Mouse (Mus musculus): Measurements from ENCODE around the gene Spata7. TPM values are rescaled to one million over a fixed set of nuclear protein-coding genes. Genes with fewer than 3 reads are reported as not detected.

Spata7 gene
- total and polyA plus RNA-seq, 2 experiments = 0.43 to 3.5 TPM

- DNase-seq (ENCODE audit: extremely low read depth, low read depth, low spot score) = no peak
- Histone ChIP-seq H3K4me3 (ENCODE audit: insufficient read depth, low read depth, low read length) (no peak overlapping the region), H3K27ac (replicated peaks; ENCODE audit: insufficient read depth, low read depth, low read length) (no peak overlapping the region), H3K79me2 (ENCODE audit: control insufficient read depth, insufficient read depth, low read length) (no peaks in the 10 kb centered on the region), H3K27me3 (ENCODE audit: control insufficient read depth, insufficient read depth, low read length) (no peaks in the 10 kb centered on the region), H3K9ac (ENCODE audit: low read depth, low read length) (no peak overlapping the region), H3K4me1 (ENCODE audit: control insufficient read depth, insufficient read depth, low read length) (no peaks in the 10 kb centered on the region), H3K36me3 (ENCODE audit: control insufficient read depth, insufficient read depth, low read length) (peaks cover 31% of the 10 kb centered on the region)
- no peak for TF ChIP-seq POLR2A (IDR thresholded peaks at IDR 0.05; ENCODE audit: extremely low read depth, insufficient read depth, low read length)
- TF ChIP-seq CTCF (IDR thresholded peaks at IDR 0.05; ENCODE audit: low read depth, low read length) = no peak
- 82% methylated on average over 14 of the region's 14 CpGs for WGBS
Observed at GRCm38 (mm10) chr12:98677336-98677735, 49.4 kb downstream of the Spata7 start.

- H3K9ac ChIP-seq (ENCODE audit: low read depth, low read length) = no peak overlapping the region
- no peak for DNase-seq (ENCODE audit: extremely low read depth, low read depth, low spot score)
- TF ChIP-seq POLR2A (IDR thresholded peaks at IDR 0.05; ENCODE audit: extremely low read depth, insufficient read depth, low read length) = no peak
- no peak for TF ChIP-seq CTCF (IDR thresholded peaks at IDR 0.05; ENCODE audit: low read depth, low read length)
- H3K36me3 ChIP-seq (ENCODE audit: control insufficient read depth, insufficient read depth, low read length) = peaks cover 37% of the 10 kb centered on the region
- H3K27me3 ChIP-seq (ENCODE audit: control insufficient read depth, insufficient read depth, low read length) = no peaks in the 10 kb centered on the region
- H3K4me1 ChIP-seq (ENCODE audit: control insufficient read depth, insufficient read depth, low read length) = no peaks in the 10 kb centered on the region
- no peaks in the 10 kb centered on the region for H3K79me2 ChIP-seq (ENCODE audit: control insufficient read depth, insufficient read depth, low read length)
- 94% methylated on average over 15 of the region's 15 CpGs for WGBS
- H3K4me3 ChIP-seq (ENCODE audit: insufficient read depth, low read depth, low read length) = no peak overlapping the region
- no peak overlapping the region for H3K27ac ChIP-seq (replicated peaks; ENCODE audit: insufficient read depth, low read depth, low read length)
Observed at GRCm38 (mm10) chr12:98679906-98680305, 51.9 kb downstream of the Spata7 start.

GRCm38 (mm10) chr12:98682196-98682595 lies 54.2 kb downstream of the Spata7 start:
- DNase-seq (ENCODE audit: extremely low read depth, low read depth, low spot score) = no peak
- no peaks in the 10 kb centered on the region for H3K4me1 ChIP-seq (ENCODE audit: control insufficient read depth, insufficient read depth, low read length)
- no peaks in the 10 kb centered on the region for H3K27me3 ChIP-seq (ENCODE audit: control insufficient read depth, insufficient read depth, low read length)
- no peak for TF ChIP-seq POLR2A (IDR thresholded peaks at IDR 0.05; ENCODE audit: extremely low read depth, insufficient read depth, low read length)
- TF ChIP-seq CTCF (IDR thresholded peaks at IDR 0.05; ENCODE audit: low read depth, low read length) = no peak
- H3K79me2 ChIP-seq (ENCODE audit: control insufficient read depth, insufficient read depth, low read length) = no peaks in the 10 kb centered on the region
- H3K4me3 ChIP-seq (ENCODE audit: insufficient read depth, low read depth, low read length) = no peak overlapping the region
- H3K9ac ChIP-seq (ENCODE audit: low read depth, low read length) = no peak overlapping the region
- H3K27ac ChIP-seq (replicated peaks; ENCODE audit: insufficient read depth, low read depth, low read length) = no peak overlapping the region
- H3K36me3 ChIP-seq (ENCODE audit: control insufficient read depth, insufficient read depth, low read length) = peaks cover 38% of the 10 kb centered on the region
- WGBS = 87% methylated on average over 15 of the region's 15 CpGs

- Histone ChIP-seq H3K36me3 (ENCODE audit: control insufficient read depth, insufficient read depth, low read length) (peaks cover 38% of the 10 kb centered on the region), H3K27ac (replicated peaks; ENCODE audit: insufficient read depth, low read depth, low read length) (no peak overlapping the region), H3K79me2 (ENCODE audit: control insufficient read depth, insufficient read depth, low read length) (no peaks in the 10 kb centered on the region), H3K27me3 (ENCODE audit: control insufficient read depth, insufficient read depth, low read length) (no peaks in the 10 kb centered on the region), H3K9ac (ENCODE audit: low read depth, low read length) (no peak overlapping the region), H3K4me1 (ENCODE audit: control insufficient read depth, insufficient read depth, low read length) (no peaks in the 10 kb centered on the region), H3K4me3 (ENCODE audit: insufficient read depth, low read depth, low read length) (no peak overlapping the region)
- TF ChIP-seq POLR2A (IDR thresholded peaks at IDR 0.05; ENCODE audit: extremely low read depth, insufficient read depth, low read length) = no peak
- no peak for TF ChIP-seq CTCF (IDR thresholded peaks at IDR 0.05; ENCODE audit: low read depth, low read length)
- no peak for DNase-seq (ENCODE audit: extremely low read depth, low read depth, low spot score)
- WGBS = 92% methylated on average over 11 of the region's 11 CpGs
Observed at GRCm38 (mm10) chr12:98683171-98683570, 55.2 kb downstream of the Spata7 start.

- Histone ChIP-seq H3K79me2 (ENCODE audit: control insufficient read depth, insufficient read depth, low read length) (no peaks in the 10 kb centered on the region), H3K4me3 (ENCODE audit: insufficient read depth, low read depth, low read length) (no peak overlapping the region), H3K27me3 (ENCODE audit: control insufficient read depth, insufficient read depth, low read length) (no peaks in the 10 kb centered on the region), H3K4me1 (ENCODE audit: control insufficient read depth, insufficient read depth, low read length) (no peaks in the 10 kb centered on the region), H3K36me3 (ENCODE audit: control insufficient read depth, insufficient read depth, low read length) (peaks cover 34% of the 10 kb centered on the region; the same call in 1 of the 2 replicates), H3K27ac (replicated peaks; ENCODE audit: insufficient read depth, low read depth, low read length) (no peak overlapping the region), H3K9ac (ENCODE audit: low read depth, low read length) (no peak overlapping the region)
- no peak for DNase-seq (ENCODE audit: extremely low read depth, low read depth, low spot score)
- WGBS = 79% methylated on average over 6 of the region's 6 CpGs
- no peak for TF ChIP-seq CTCF (IDR thresholded peaks at IDR 0.05; ENCODE audit: low read depth, low read length)
- TF ChIP-seq POLR2A (IDR thresholded peaks at IDR 0.05; ENCODE audit: extremely low read depth, insufficient read depth, low read length) = no peak
Observed at GRCm38 (mm10) chr12:98683574-98683973, 55.6 kb downstream of the Spata7 start.

GRCm38 (mm10) chr12:98690230-98690629 lies 62.3 kb downstream of the Spata7 start:
- Histone ChIP-seq H3K9ac (ENCODE audit: low read depth, low read length) (no peak overlapping the region), H3K36me3 (ENCODE audit: control insufficient read depth, insufficient read depth, low read length) (peaks cover 36% of the 10 kb centered on the region), H3K4me1 (ENCODE audit: control insufficient read depth, insufficient read depth, low read length) (no peaks in the 10 kb centered on the region), H3K4me3 (ENCODE audit: insufficient read depth, low read depth, low read length) (no peak overlapping the region), H3K79me2 (ENCODE audit: control insufficient read depth, insufficient read depth, low read length) (no peaks in the 10 kb centered on the region), H3K27me3 (ENCODE audit: control insufficient read depth, insufficient read depth, low read length) (no peaks in the 10 kb centered on the region), H3K27ac (replicated peaks; ENCODE audit: insufficient read depth, low read depth, low read length) (no peak overlapping the region)
- no peak for TF ChIP-seq POLR2A (IDR thresholded peaks at IDR 0.05; ENCODE audit: extremely low read depth, insufficient read depth, low read length)
- no peak for TF ChIP-seq CTCF (IDR thresholded peaks at IDR 0.05; ENCODE audit: low read depth, low read length)
- DNase-seq (ENCODE audit: extremely low read depth, low read depth, low spot score) = no peak
- 92% methylated on average over 8 of the region's 8 CpGs for WGBS

Data from liver, adult 2 months (tissue).